In genomic region chr7:19464367-19465307, GRCm38 (mm10) we compare ENCODE assay signal across 9 mouse cellular contexts. TPM values are rescaled to one million over a fixed set of nuclear protein-coding genes. Genes with fewer than 3 reads are reported as not detected.
DNase-seq lines count a peak whose midpoint lies in the region; ATAC-seq lines count a peak whose summit lies in the region.
"Had no signal": no experiment of that assay in that cellular context is flagged by ENCODE, and none has a peak within 500 bp of the region (broad histone marks: within the 10 kb centered on the region; RNA-seq: fewer than 3 reads in every experiment).

No protein-coding gene starts in this region.

- H3K4me1 ChIP-seq in kidney, embryonic 16.5 days (ENCODE audit: insufficient read depth, low read length), result peaks cover 13% of the 10 kb centered on the region
- H3K4me1 ChIP-seq in embryonic facial prominence, embryonic 12.5 days, result peaks cover 26% of the 10 kb centered on the region
- peaks cover 8% of the 10 kb centered on the region; the same call in 1 of the 2 replicates for H3K4me1 ChIP-seq in intestine, embryonic 15.5 days (replicated peaks)
- H3K4me1 ChIP-seq in midbrain, embryonic 13.5 days (replicated peaks), result peaks cover 11% of the 10 kb centered on the region

- peak overlapping the region; percentile 35 for H3K4me3 ChIP-seq in kidney, embryonic 16.5 days (ENCODE audit: low read length)
- H3K4me3 ChIP-seq in embryonic facial prominence, embryonic 12.5 days, result peak overlapping the region; percentile 19; the same call in 1 of the 2 replicates
- 0 out of 2 replicates have a peak overlapping the region, but pooled peaks have one; percentile 6 for H3K4me3 ChIP-seq in intestine, embryonic 15.5 days (replicated peaks)
- no peak overlapping the region for H3K4me3 ChIP-seq in midbrain, embryonic 13.5 days (replicated peaks)

- no peak for DNase-seq in kidney, adult 8-10 months
- DNase-seq in left cerebral cortex, postnatal 4 days, result no peak
- no peak for DNase-seq in cerebellum, postnatal 36 days
- no peak for DNase-seq in gastrocnemius, adult 8-10 months (ENCODE audit: low spot score in 2 of 2)
- DNase-seq: cerebellum, postnatal 25 days had no signal

- H3K9ac ChIP-seq in kidney, embryonic 16.5 days (replicated peaks; ENCODE audit: low read length), result peak overlapping the region; percentile 58
- H3K9ac ChIP-seq in embryonic facial prominence, embryonic 12.5 days, result peak overlapping the region; percentile 30; the same call in 1 of the 2 replicates
- H3K9ac ChIP-seq in intestine, embryonic 15.5 days, result peak overlapping the region; percentile 13; the same call in 1 of the 2 replicates
- H3K9ac ChIP-seq in midbrain, embryonic 13.5 days (replicated peaks), result peak overlapping the region; percentile 20

- peak overlapping the region; percentile 44 for H3K4me2 ChIP-seq in kidney, embryonic 16.5 days (replicated peaks; ENCODE audit: low read depth, low read length)
- H3K4me2 ChIP-seq in embryonic facial prominence, embryonic 12.5 days (replicated peaks), result peak overlapping the region; percentile 38
- H3K4me2 ChIP-seq in intestine, embryonic 15.5 days (replicated peaks), result peak overlapping the region; percentile 33
- peak overlapping the region; percentile 14 for H3K4me2 ChIP-seq in midbrain, embryonic 13.5 days (replicated peaks)

- H3K27me3 ChIP-seq in kidney, embryonic 16.5 days (ENCODE audit: insufficient read depth, low read length), result peaks cover 10% of the 10 kb centered on the region
- peaks cover 29% of the 10 kb centered on the region for H3K27me3 ChIP-seq in embryonic facial prominence, embryonic 12.5 days
- peaks cover 19% of the 10 kb centered on the region for H3K27me3 ChIP-seq in intestine, embryonic 15.5 days (replicated peaks)
- H3K27me3 ChIP-seq in midbrain, embryonic 13.5 days, result peaks cover 58% of the 10 kb centered on the region

- ATAC-seq in kidney, embryonic 16.5 days (ENCODE audit: low FRiP score, low TSS enrichment), result no peak
- peak; percentile 64; the same call in 1 of the 2 replicates for ATAC-seq in embryonic facial prominence, embryonic 12.5 days (ENCODE audit: insufficient number of reproducible peaks, insufficient read depth, low FRiP score, low TSS enrichment)
- no peak for ATAC-seq in intestine, embryonic 15.5 days
- ATAC-seq in midbrain, embryonic 13.5 days, result no peak

- no peaks in the 10 kb centered on the region for H3K9me3 ChIP-seq in kidney, embryonic 16.5 days (ENCODE audit: low read length)
- H3K9me3 ChIP-seq in embryonic facial prominence, embryonic 12.5 days, result no peaks in the 10 kb centered on the region
- no peaks in the 10 kb centered on the region for H3K9me3 ChIP-seq in intestine, embryonic 15.5 days
- no peaks in the 10 kb centered on the region for H3K9me3 ChIP-seq in midbrain, embryonic 13.5 days

- H3K36me3 ChIP-seq in kidney, embryonic 16.5 days (ENCODE audit: insufficient read depth, low read length), result no peaks in the 10 kb centered on the region
- H3K36me3 ChIP-seq in embryonic facial prominence, embryonic 12.5 days, result no peaks in the 10 kb centered on the region
- H3K36me3 ChIP-seq in intestine, embryonic 15.5 days, result no peaks in the 10 kb centered on the region
- H3K36me3 ChIP-seq in midbrain, embryonic 13.5 days, result no peaks in the 10 kb centered on the region

- intact Hi-C loops in left cerebral cortex, postnatal 4 days (cut with DNase I), result loop anchor here (5.0 kb wide), 1 partner anchor 93 kb away; no protein-coding TSS in a partner anchor

- WGBS in kidney, embryonic 16.5 days, result 10% methylated on average over 22 of the region's 22 CpGs
- WGBS in embryonic facial prominence, embryonic 12.5 days, result 5% methylated on average over 22 of the region's 22 CpGs
- 15% methylated on average over 22 of the region's 22 CpGs for WGBS in intestine, embryonic 15.5 days
- 3% methylated on average over 22 of the region's 22 CpGs for WGBS in midbrain, embryonic 13.5 days

- H3K27ac ChIP-seq in kidney, embryonic 16.5 days (ENCODE audit: low read length), result peak overlapping the region; percentile 56
- peak overlapping the region; percentile 76 for H3K27ac ChIP-seq in embryonic facial prominence, embryonic 12.5 days
- 0 out of 2 replicates have a peak overlapping the region, but pooled peaks have one; percentile 32 for H3K27ac ChIP-seq in intestine, embryonic 15.5 days
- H3K27ac ChIP-seq in midbrain, embryonic 13.5 days, result no peak overlapping the region

RNA-seq across cellular contexts. Expression of gene Exoc3l2, which starts 1.5 kb away (rescaled TPM):
- polyA plus RNA-seq in kidney, embryonic 16.5 days (2015; fragmentation: Nextera tagmentation; extraction: Ambion mirVana), result 2.9 and 3.8 TPM in 2 replicates
- polyA plus RNA-seq in embryonic facial prominence, embryonic 12.5 days (2016; fragmentation: Nextera tagmentation; extraction: Ambion mirVana), result 1.0 and 1.8 TPM in 2 replicates
- 0.50 and 0.53 TPM in 2 replicates for polyA plus RNA-seq in intestine, embryonic 15.5 days (2015; fragmentation: Nextera tagmentation; extraction: Ambion mirVana)
- 0.24 and 0.32 TPM in 2 replicates for polyA plus RNA-seq in midbrain, embryonic 13.5 days (2015; fragmentation: Nextera tagmentation; extraction: Ambion mirVana)
- under 1 TPM; 0.42 to 0.46 TPM for total RNA-seq in left cerebral cortex, postnatal 4 days (2021)
- total RNA-seq in gastrocnemius, adult 8-10 months (2022), result under 1 TPM; 0.27 to 0.80 (median 0.35) TPM

RNA-seq across cellular contexts. Expression of gene Mark4, which starts 6.0 kb away (rescaled TPM):
- polyA plus RNA-seq in kidney, embryonic 16.5 days (2015; fragmentation: Nextera tagmentation; extraction: Ambion mirVana), result 6.8 and 6.9 TPM in 2 replicates
- polyA plus RNA-seq in embryonic facial prominence, embryonic 12.5 days (2016; fragmentation: Nextera tagmentation; extraction: Ambion mirVana), result 16.3 and 17.9 TPM in 2 replicates
- polyA plus RNA-seq in intestine, embryonic 15.5 days (2015; fragmentation: Nextera tagmentation; extraction: Ambion mirVana), result 5.8 and 6.1 TPM in 2 replicates
- 13.9 and 16.3 TPM in 2 replicates for polyA plus RNA-seq in midbrain, embryonic 13.5 days (2015; fragmentation: Nextera tagmentation; extraction: Ambion mirVana)
- total RNA-seq in left cerebral cortex, postnatal 4 days (2021), result 100 to 1,000 TPM; 118 to 119 TPM
- 10 to 100 TPM; 18.0 to 20.0 (median 19.8) TPM for total RNA-seq in gastrocnemius, adult 8-10 months (2022)

RNA-seq across cellular contexts. Expression of gene Bloc1s3, which starts 43.5 kb away (rescaled TPM):
- 1.8 and 2.2 TPM in 2 replicates for polyA plus RNA-seq in kidney, embryonic 16.5 days (2015; fragmentation: Nextera tagmentation; extraction: Ambion mirVana)
- 4.1 and 4.6 TPM in 2 replicates for polyA plus RNA-seq in embryonic facial prominence, embryonic 12.5 days (2016; fragmentation: Nextera tagmentation; extraction: Ambion mirVana)
- polyA plus RNA-seq in intestine, embryonic 15.5 days (2015; fragmentation: Nextera tagmentation; extraction: Ambion mirVana), result 1.9 and 2.2 TPM in 2 replicates
- polyA plus RNA-seq in midbrain, embryonic 13.5 days (2015; fragmentation: Nextera tagmentation; extraction: Ambion mirVana), result 2.9 and 4.5 TPM in 2 replicates
- total RNA-seq in left cerebral cortex, postnatal 4 days (2021), result 1 to 10 TPM; 8.5 to 8.8 TPM
- 1 to 10 TPM; 2.1 to 2.7 (median 2.3) TPM for total RNA-seq in gastrocnemius, adult 8-10 months (2022)

RNA-seq across cellular contexts. Expression of gene Trappc6a, which starts 43.6 kb away (rescaled TPM):
- 89.7 and 94.2 TPM in 2 replicates for polyA plus RNA-seq in kidney, embryonic 16.5 days (2015; fragmentation: Nextera tagmentation; extraction: Ambion mirVana)
- polyA plus RNA-seq in embryonic facial prominence, embryonic 12.5 days (2016; fragmentation: Nextera tagmentation; extraction: Ambion mirVana), result 61.7 and 63.5 TPM in 2 replicates
- 124 and 137 TPM in 2 replicates for polyA plus RNA-seq in intestine, embryonic 15.5 days (2015; fragmentation: Nextera tagmentation; extraction: Ambion mirVana)
- 36.6 and 43.3 TPM in 2 replicates for polyA plus RNA-seq in midbrain, embryonic 13.5 days (2015; fragmentation: Nextera tagmentation; extraction: Ambion mirVana)
- total RNA-seq in left cerebral cortex, postnatal 4 days (2021), result 10 to 100 TPM; 17.9 to 19.0 TPM
- 10 to 100 TPM in 1 of 4 experiments, 1 to 10 TPM in 3; 7.6 to 10.2 (median 8.8) TPM for total RNA-seq in gastrocnemius, adult 8-10 months (2022)

RNA-seq across cellular contexts. Expression of gene Nkpd1, which starts 53.0 kb away (rescaled TPM):
- polyA plus RNA-seq in kidney, embryonic 16.5 days (2015; fragmentation: Nextera tagmentation; extraction: Ambion mirVana), result 0.11 and 0.14 TPM in 2 replicates
- 0.06 TPM in 1 of 2 replicates, not detected in the other for polyA plus RNA-seq in embryonic facial prominence, embryonic 12.5 days (2016; fragmentation: Nextera tagmentation; extraction: Ambion mirVana)
- 0.10 and 0.11 TPM in 2 replicates for polyA plus RNA-seq in intestine, embryonic 15.5 days (2015; fragmentation: Nextera tagmentation; extraction: Ambion mirVana)
- polyA plus RNA-seq in midbrain, embryonic 13.5 days (2015; fragmentation: Nextera tagmentation; extraction: Ambion mirVana), result 0.08 and 0.11 TPM in 2 replicates
- total RNA-seq in left cerebral cortex, postnatal 4 days (2021), result under 1 TPM; 0.90 to 0.91 TPM
- not detected for total RNA-seq in gastrocnemius, adult 8-10 months (2022)
